Mouse (Mus musculus) forebrain, embryonic 14.5 days (tissue): ENCODE measurements around the gene Dhdds. TPM values are rescaled to one million over a fixed set of nuclear protein-coding genes. Genes with fewer than 3 reads are reported as not detected.
A peak's percentile ranks its signal among the peaks of the same experiment; 100 is the strongest.

Experiments used
- ATAC-seq: fragments of 200-750 bp; cut with Nextera tagmentation; 2 replicates; pipeline ENCODE4 v1.8.0; 2017; ENCODE audit warnings: mild to moderate bottlenecking, moderate library complexity
- DNase-seq: peaks from one replicate; pipeline ENCODE4 v3.0.0-alpha.2; 2015; ENCODE audit warnings: low spot score
- H3K27ac ChIP-seq: fragments of 300-500 bp; sonication (generic); 2 replicates; pipeline ENCODE4 v1.5.1; 2014; ENCODE audit warnings: low read depth, mild to moderate bottlenecking, control low read depth, low read length, moderate library complexity
- H3K27me3 ChIP-seq: fragments of 300-500 bp; sonication (generic); replicated peaks from 2 replicates; pipeline ENCODE4 v1.6.1; 2014; ENCODE audit warnings: low read length, control low read depth, mixed read lengths; ENCODE audit not compliant: control insufficient read depth, insufficient read depth
- H3K36me3 ChIP-seq: fragments of 300-500 bp; sonication (generic); 2 replicates; pipeline ENCODE4 v1.6.1; 2014; ENCODE audit warnings: low read length, control low read depth; ENCODE audit not compliant: control insufficient read depth, insufficient read depth
- H3K4me1 ChIP-seq: fragments of 300-500 bp; sonication (generic); 2 replicates; pipeline ENCODE4 v1.6.1; 2014; ENCODE audit warnings: antibody characterized with exemption, low read length, control low read depth; ENCODE audit not compliant: control insufficient read depth, insufficient read depth
- H3K4me2 ChIP-seq: fragments of 300-500 bp; sonication (generic); 2 replicates; pipeline ENCODE4 v1.6.1; 2014; ENCODE audit warnings: mild to moderate bottlenecking, control low read depth, low read length
- H3K4me3 ChIP-seq: fragments of 300-500 bp; sonication (generic); 2 replicates; pipeline ENCODE4 v1.5.1; 2014; ENCODE audit warnings: low read depth, low read length, control low read depth
- H3K9ac ChIP-seq: fragments of 300-500 bp; sonication (generic); 2 replicates; pipeline ENCODE4 v1.6.1; 2014; ENCODE audit warnings: mild to moderate bottlenecking, low read length, control low read depth, moderate library complexity
- H3K9me3 ChIP-seq: fragments of 300-500 bp; sonication (generic); replicated peaks from 2 replicates; pipeline ENCODE4 v1.6.1; 2016; ENCODE audit warnings: low read length, control low read depth, mixed read lengths; ENCODE audit not compliant: control insufficient read depth
- WGBS: fragments of 180-500 bp; shearing (Covaris S2); extraction: QIAGEN DNeasy Blood & Tissue Kit; methylation state at CpG from one replicate; pipeline ENCODE4 v1.1.7; 2014; 5-methylcytosine and 5-hydroxymethylcytosine counted together
- polyA plus RNA-seq: library from polyadenylated mRNA; unstranded; fragments of >200 nt; fragmentation: Nextera tagmentation; extraction: Ambion mirVana; gene quantifications from 2 replicates; pipeline ENCODE4 v1.2.1, GENCODE M21; 2014

The Dhdds gene
- polyA plus RNA-seq, 1 experiment from 2014 or later = 52.7 TPM

DNA sequence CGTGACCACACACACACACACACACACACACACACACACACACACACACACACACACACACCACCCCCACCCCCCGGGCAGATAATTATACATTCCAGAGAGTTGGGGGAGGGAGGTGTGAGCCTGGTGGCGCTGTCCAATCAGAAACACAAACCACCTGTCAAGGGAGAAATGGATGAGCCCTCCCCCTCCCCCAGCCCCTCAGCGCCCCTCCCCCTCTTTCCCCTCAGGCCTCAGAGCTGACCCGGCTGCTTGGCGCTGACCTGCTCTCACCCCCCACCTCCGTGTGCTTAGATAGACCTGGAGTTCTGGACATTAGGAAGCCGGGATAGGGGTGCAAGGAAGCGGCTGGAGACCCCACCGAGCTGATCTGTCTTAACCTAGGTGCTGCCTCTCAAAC, 18.5 kb upstream of the Dhdds start:
- ATAC-seq (no peak; the same call in 1 of the 2 replicates), DNase-seq (peak; percentile 24)
- no peaks in the 10 kb centered on the region for H3K9me3 ChIP-seq
- H3K4me2 ChIP-seq = peak overlapping the region; percentile 50
- H3K4me1 ChIP-seq = peaks cover 14% of the 10 kb centered on the region
- no peaks in the 10 kb centered on the region for H3K36me3 ChIP-seq
- WGBS = under 1% methylated on average over 8 of the region's 10 CpGs
- no peak overlapping the region for H3K4me3 ChIP-seq
- H3K27ac ChIP-seq = no peak overlapping the region
- H3K9ac ChIP-seq = no peak overlapping the region
- peaks cover 17% of the 10 kb centered on the region for H3K27me3 ChIP-seq

DNA sequence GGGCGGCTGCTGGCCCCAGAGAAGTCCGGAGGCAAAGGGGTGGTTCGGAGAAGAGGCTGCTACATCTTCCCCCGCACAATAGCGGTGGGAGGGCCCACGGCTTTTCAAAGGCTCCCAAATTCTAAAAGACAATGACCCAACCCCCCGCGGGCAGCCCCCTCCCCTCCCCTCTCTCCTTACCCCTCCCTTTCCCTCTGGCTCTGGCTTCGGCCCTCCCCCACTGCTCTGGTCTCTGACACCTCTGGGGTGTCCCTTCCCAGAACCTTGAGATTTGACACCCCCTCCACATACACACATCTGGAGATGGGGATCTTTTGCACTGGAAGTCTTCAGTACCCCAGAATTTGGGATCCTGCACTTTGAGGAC, 18.0 kb upstream of the Dhdds start, which contains the start of gene Lin28a:
Gene Lin28a (minus strand): TSS at position 63 of the 367 bp plus-strand sequence.
- Histone ChIP-seq H3K4me1 (peaks cover 14% of the 10 kb centered on the region), H3K27ac (0 out of 2 replicates have a peak within 1 kb of the TSS, but pooled peaks have one; percentile 44), H3K9me3 (no peaks in the 10 kb centered on the region), H3K4me2 (peak within 1 kb of the TSS; percentile 50), H3K27me3 (peaks cover 17% of the 10 kb centered on the region), H3K4me3 (peak within 1 kb of the TSS; percentile 24), H3K36me3 (no peaks in the 10 kb centered on the region), H3K9ac (peak within 1 kb of the TSS; percentile 45; the same call in 1 of the 2 replicates)
- ATAC-seq = no peak
- no peak for DNase-seq
- 1% methylated on average over 9 of the region's 9 CpGs for WGBS

DNA sequence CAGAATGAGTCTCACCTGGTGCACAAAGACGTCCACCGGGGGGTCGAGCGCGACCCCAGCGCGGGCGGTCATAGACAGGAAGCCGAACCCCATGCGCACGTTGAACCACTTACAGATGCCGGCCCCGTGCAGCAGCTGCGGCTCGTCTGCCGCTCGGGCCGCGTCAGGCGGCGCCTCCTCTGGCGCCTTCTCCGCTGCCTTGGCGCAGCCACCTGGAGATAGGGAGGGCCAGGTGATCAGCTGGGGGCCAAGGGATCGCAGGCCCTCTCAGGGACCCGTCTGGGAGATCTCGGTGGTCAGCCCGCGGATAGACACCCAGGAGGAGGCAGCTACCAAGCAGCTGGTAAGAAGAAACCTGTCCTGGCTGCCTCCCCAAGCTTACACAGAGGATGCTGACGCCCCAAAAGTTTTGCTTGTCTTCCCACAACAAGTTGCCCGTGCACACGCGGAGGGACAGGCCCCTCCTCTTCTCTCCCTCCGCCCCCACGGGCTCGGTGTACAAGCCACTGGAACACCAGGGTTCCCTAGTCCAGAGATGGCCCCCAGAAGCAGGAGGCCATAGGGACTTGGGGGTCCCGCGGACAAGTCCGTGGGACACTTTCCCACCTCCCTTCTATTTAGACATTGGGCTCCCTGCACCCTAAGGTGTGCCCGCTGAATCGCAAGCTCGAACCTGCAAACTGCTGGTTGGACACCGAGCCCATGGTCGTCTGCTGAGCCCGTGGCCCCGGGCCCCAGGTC, 17.5 kb upstream of the Dhdds start:
- peaks cover 14% of the 10 kb centered on the region for H3K4me1 ChIP-seq
- DNase-seq = peak; percentile 23
- ATAC-seq = no peak
- peak overlapping the region; percentile 24 for H3K4me3 ChIP-seq
- H3K27me3 ChIP-seq = peaks cover 17% of the 10 kb centered on the region
- no peaks in the 10 kb centered on the region for H3K9me3 ChIP-seq
- peak overlapping the region; percentile 50 for H3K4me2 ChIP-seq
- under 1% methylated on average over 45 of the region's 46 CpGs for WGBS
- peak overlapping the region; percentile 45; the same call in 1 of the 2 replicates for H3K9ac ChIP-seq
- no peak overlapping the region for H3K27ac ChIP-seq
- H3K36me3 ChIP-seq = no peaks in the 10 kb centered on the region

DNA sequence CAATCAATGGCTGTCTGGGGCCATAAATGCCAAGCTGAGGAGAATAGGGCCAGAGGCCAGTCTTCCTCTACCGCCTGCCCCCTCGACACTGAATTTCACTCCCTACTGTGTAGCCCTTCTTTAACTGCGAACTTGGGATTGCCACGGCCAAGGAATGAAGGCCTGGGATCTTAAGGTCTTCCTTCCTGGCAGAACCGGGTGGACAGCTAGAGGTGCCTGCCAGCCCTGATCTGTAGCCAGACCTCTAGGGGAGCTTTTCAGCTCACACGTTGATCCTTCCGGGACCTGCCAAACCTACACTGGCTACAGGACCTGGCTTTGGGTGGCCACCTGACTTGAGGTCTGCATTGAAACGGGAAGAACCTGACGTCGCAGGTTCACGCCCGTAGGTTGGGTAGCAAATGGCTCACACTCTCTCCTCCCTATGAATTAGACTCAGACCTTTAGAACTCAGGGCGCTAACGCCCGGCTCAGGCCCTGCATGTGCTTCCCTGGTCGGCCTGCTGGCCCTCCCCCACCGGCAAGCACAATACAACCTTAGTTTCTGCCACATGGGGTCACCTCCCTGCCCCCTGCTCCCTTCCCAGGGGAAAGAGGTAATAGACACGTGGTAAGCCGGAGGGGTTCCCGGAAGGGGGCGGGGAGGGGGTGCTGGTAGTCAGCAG, 16.6 kb upstream of the Dhdds start:
- 5% methylated on average over 21 of the region's 21 CpGs for WGBS
- H3K27ac ChIP-seq = no peak overlapping the region
- H3K9ac ChIP-seq = 0 out of 2 replicates have a peak overlapping the region, but pooled peaks have one; percentile 45

DNA sequence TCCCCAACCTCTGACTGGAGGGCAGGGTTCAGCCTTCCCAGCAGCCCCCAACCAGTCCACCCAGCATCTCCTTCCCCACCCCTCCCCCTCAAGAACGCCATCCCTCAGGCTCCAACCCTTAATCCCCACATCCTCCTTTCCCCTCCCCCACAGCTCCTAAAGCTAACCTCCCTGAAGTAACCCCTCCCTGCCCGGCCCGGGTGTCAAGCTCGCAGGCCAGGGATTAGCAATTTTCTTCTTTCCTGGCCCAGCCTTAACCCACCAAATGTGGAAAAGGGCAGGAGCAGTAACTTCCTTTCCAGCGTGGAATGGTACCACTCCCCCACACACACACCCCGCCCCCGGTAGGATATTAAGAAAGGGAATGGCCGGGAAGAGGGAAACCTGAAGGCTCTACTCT, 16.0 kb upstream of the Dhdds start:
- DNase-seq (no peak), ATAC-seq (no peak)
- Histone ChIP-seq H3K9me3 (no peaks in the 10 kb centered on the region), H3K4me3 (no peak overlapping the region), H3K27me3 (peaks cover 17% of the 10 kb centered on the region), H3K4me2 (no peak overlapping the region), H3K4me1 (peaks cover 14% of the 10 kb centered on the region), H3K36me3 (no peaks in the 10 kb centered on the region), H3K9ac (no peak overlapping the region), H3K27ac (no peak overlapping the region)
- 2% methylated on average over 8 of the region's 8 CpGs for WGBS

More for the DNA sequence above, 16.6 kb upstream of the Dhdds start:
- peak overlapping the region; percentile 24; the same call in 1 of the 2 replicates for H3K4me3 ChIP-seq
- no peaks in the 10 kb centered on the region for H3K9me3 ChIP-seq
- DNase-seq (no peak), ATAC-seq (no peak)
- H3K36me3 ChIP-seq = no peaks in the 10 kb centered on the region
- H3K4me1 ChIP-seq = peaks cover 14% of the 10 kb centered on the region
- H3K27me3 ChIP-seq = peaks cover 17% of the 10 kb centered on the region
- peak overlapping the region; percentile 50 for H3K4me2 ChIP-seq

DNA sequence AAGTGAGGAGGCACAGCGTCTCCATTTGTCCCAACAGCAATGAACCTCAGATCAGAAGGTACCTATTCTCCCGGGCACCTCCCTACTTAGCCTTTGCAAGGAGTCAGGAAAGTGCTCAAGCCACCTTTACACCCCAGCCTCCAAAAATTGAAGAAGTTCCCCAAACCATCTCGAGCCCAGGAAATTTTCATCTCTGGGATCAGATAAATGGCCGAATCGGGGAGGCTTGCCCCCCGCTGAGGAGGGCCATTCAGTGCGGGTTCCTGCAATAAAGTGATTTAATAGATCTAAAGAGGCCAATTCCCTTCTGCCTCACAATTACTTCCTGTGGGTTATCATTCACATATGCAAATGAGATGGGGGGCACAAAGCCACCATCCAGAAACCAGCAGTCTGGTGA, 15.5 kb upstream of the Dhdds start:
- DNase-seq = no peak
- H3K4me2 ChIP-seq = no peak overlapping the region
- no peak for ATAC-seq
- no peaks in the 10 kb centered on the region for H3K9me3 ChIP-seq
- no peaks in the 10 kb centered on the region for H3K36me3 ChIP-seq
- no peak overlapping the region for H3K9ac ChIP-seq
- H3K4me3 ChIP-seq = no peak overlapping the region
- H3K27ac ChIP-seq = no peak overlapping the region
- H3K27me3 ChIP-seq = peaks cover 17% of the 10 kb centered on the region
- peaks cover 14% of the 10 kb centered on the region for H3K4me1 ChIP-seq
- 4% methylated on average over 7 of the region's 7 CpGs for WGBS

DNA sequence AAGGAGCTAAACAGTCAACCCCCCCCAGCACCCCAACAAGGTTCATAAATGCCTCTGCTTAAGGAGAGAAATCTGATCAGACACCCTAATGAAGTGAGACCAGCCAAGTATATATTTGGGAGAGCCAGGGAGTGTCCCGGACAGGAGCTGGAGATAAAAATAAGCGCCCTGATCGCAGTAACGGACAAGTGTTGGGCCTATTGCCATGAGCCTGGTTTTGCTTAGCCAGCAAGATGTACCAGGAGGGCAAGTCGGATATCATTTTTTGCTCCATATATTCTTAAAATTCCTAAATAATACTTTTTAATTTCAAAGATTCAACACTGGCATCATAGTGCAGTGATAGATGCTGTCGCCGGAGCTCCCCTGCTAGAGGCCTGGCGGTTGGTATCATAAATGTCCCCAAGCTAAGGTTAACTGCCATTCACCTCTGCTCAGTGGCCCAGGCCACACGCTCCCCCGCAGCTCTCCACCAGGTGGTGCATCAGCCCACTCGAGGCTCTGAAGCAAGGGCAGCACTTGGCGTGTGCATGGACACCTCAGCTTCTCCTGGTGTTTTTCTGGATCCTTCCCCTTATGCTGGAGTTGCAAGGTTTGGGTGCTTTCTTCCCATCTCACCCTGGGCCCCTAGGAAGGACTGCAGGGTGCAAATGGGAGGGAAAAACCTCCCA, 12.3 kb upstream of the Dhdds start:
- Histone ChIP-seq H3K36me3 (no peaks in the 10 kb centered on the region), H3K4me3 (no peak overlapping the region), H3K9me3 (no peaks in the 10 kb centered on the region), H3K4me1 (peaks cover 5% of the 10 kb centered on the region), H3K4me2 (no peak overlapping the region), H3K27ac (no peak overlapping the region), H3K9ac (no peak overlapping the region), H3K27me3 (peaks cover 8% of the 10 kb centered on the region)
- 46% methylated on average over 12 of the region's 12 CpGs for WGBS
- ATAC-seq = no peak
- no peak for DNase-seq

DNA sequence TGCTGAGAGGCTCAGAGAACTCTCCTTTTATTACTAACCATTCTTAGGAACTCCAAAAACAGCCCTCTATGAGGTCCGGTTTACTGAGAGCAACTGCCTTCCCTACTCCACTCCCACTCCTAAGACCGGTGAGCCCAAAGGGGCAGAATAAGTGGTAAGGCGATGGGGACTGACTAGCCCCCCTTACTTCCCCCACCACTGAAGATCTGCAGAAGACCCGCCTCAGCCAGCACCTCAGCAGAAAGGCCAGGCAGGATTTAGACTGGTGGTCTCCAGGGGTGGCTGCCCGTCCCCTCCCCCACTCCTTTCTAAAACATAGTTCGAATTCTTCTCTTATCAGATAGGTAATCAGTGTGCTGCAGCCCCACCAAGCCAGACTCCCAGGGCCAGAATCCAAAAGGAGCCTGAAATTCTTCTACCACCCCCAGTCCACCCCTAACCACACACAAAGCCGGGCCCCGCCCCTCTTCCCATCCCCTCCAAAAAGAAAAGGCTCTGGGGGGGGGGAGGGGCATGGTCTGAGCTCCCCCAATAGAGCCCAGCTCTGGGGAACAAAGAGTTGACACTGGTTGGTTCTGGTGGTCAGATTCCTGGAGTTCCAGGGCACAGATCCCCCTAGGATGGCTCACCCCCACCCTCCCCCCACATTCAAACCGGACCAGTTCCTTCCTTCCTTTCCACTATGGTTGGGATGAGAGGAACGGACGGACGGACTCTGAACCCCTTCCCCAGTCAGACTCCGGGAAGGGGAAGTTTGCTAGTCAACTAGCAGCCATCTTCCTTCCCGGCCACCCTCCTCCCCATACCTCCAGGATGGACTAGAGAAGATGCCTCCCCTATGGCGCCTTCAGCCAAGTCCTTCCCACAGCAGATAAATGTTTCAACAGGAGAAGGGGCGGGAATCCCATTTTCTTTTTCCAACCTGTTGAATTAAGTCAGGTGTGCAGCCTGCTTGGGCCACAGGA, 11.0 kb upstream of the Dhdds start:
- WGBS = 6% methylated on average over 16 of the region's 16 CpGs
- Histone ChIP-seq H3K9me3 (no peaks in the 10 kb centered on the region), H3K27ac (no peak overlapping the region), H3K9ac (no peak overlapping the region), H3K4me3 (no peak overlapping the region), H3K27me3 (no peaks in the 10 kb centered on the region), H3K4me1 (no peaks in the 10 kb centered on the region; the same call in 1 of the 2 replicates), H3K36me3 (no peaks in the 10 kb centered on the region), H3K4me2 (no peak overlapping the region)
- no peak for ATAC-seq
- DNase-seq = no peak
